Mouse (Mus musculus) liver, embryonic 14.5 days (tissue): Measurements from ENCODE around the gene 1700067K01Rik. TPM values are rescaled to one million over a fixed set of nuclear protein-coding genes. Genes with fewer than 3 reads are reported as not detected.
"Not testable (repeated sequence)": the region's sequence is repeated elsewhere in the genome, so short reads cannot be mapped to it uniquely, and the experiment has no call there.

Source experiments
- ATAC-seq: fragments of 200-750 bp; cut with Nextera tagmentation; 2 replicates; pipeline ENCODE4 v1.8.0; 2017; ENCODE audit warnings: moderate number of reproducible peaks, mild to moderate bottlenecking, moderate library complexity; ENCODE audit not compliant: insufficient read depth
- DNase-seq, 3 experiments: peaks; one replicate each; pipeline ENCODE4 v3.0.0-alpha.2; 2012 to 2013; ENCODE audit warnings: low read depth in 3 of 3, low spot score in 3 of 3
- H3K27ac ChIP-seq: fragments of 300-500 bp; sonication (generic); 2 replicates; pipeline ENCODE4 v1.5.1; 2014; ENCODE audit warnings: moderate library complexity, mild to moderate bottlenecking, control low read depth, inconsistent platforms
- H3K27me3 ChIP-seq: fragments of 300-500 bp; sonication (generic); 2 replicates; pipeline ENCODE4 v1.6.1; 2014; ENCODE audit warnings: mild to moderate bottlenecking, low read length, moderate library complexity; ENCODE audit not compliant: control insufficient read depth, insufficient read depth
- H3K36me3 ChIP-seq: fragments of 300-500 bp; sonication (generic); replicated peaks from 2 replicates; pipeline ENCODE4 v1.6.1; 2014; ENCODE audit warnings: low read depth; ENCODE audit not compliant: control insufficient read depth, insufficient read depth
- H3K4me1 ChIP-seq, 2 experiments: fragments of 200-500 bp in 1 of 2; fragments of 300-500 bp in 1 of 2; sonication (generic) in 1 of 2; replicated peaks; 2 replicates each; pipeline ENCODE4 v1.6.1; 2012 to 2014; ENCODE audit warnings: antibody characterized with exemption in 1 of 2, inconsistent platforms in 1 of 2, low read length in 1 of 2; ENCODE audit not compliant: control insufficient read depth in 2 of 2, insufficient read depth in 2 of 2
- H3K4me2 ChIP-seq: fragments of 300-500 bp; sonication (generic); 2 replicates; pipeline ENCODE4 v1.6.1; 2014; ENCODE audit warnings: low read depth, mild to moderate bottlenecking, control low read depth, moderate library complexity
- H3K4me3 ChIP-seq, 2 experiments: fragments of 200-500 bp in 1 of 2; fragments of 300-500 bp in 1 of 2; sonication (generic) in 1 of 2; 2 replicates each; pipeline ENCODE4 v1.5.1; 2012 to 2014; ENCODE audit warnings: low read depth in 2 of 2, low read length in 2 of 2, mild to moderate bottlenecking in 2 of 2, control low read depth in 1 of 2, inconsistent platforms in 1 of 2, moderate library complexity in 1 of 2; ENCODE audit not compliant: insufficient read depth in 1 of 2
- H3K9ac ChIP-seq: fragments of 300-500 bp; sonication (generic); replicated peaks from 2 replicates; pipeline ENCODE4 v1.6.1; 2014; ENCODE audit warnings: mild to moderate bottlenecking, control low read depth, moderate library complexity
- H3K9me3 ChIP-seq: fragments of 300-500 bp; sonication (generic); 2 replicates; pipeline ENCODE4 v1.6.1; 2016; ENCODE audit warnings: low read length, mixed read lengths; ENCODE audit not compliant: control insufficient read depth
- CTCF ChIP-seq: IDR thresholded peaks from 2 replicates; pipeline ENCODE4 v1.5.1; 2016; ENCODE audit warnings: antibody characterized with exemption, low read depth, control low read depth
- EP300 ChIP-seq: IDR thresholded peaks from 2 replicates; pipeline ENCODE4 v1.6.1; 2016; ENCODE audit warnings: antibody characterized with exemption, low read depth
- WGBS: fragments of 180-500 bp; shearing (Covaris S2); extraction: QIAGEN DNeasy Blood & Tissue Kit; methylation state at CpG from one replicate; pipeline ENCODE4 v1.1.7; 2014; ENCODE audit not compliant: insufficient replicate concordance; 5-methylcytosine and 5-hydroxymethylcytosine counted together
- polyA plus RNA-seq, 2 experiments: library from polyadenylated mRNA; depleted of rRNA in 1 of 2; stranded (reverse) in 1 of 2; unstranded in 1 of 2; fragments of >200 nt; fragmentation: Nextera tagmentation in 1 of 2; extraction: Ambion mirVana in 1 of 2; gene quantifications; 2 replicates each; pipeline versions ENCODE4 v1.2.1 to v1.2.3; 2012 to 2014

1700067K01Rik gene
- polyA plus RNA-seq, 2 experiments = 0.41 TPM

DNA sequence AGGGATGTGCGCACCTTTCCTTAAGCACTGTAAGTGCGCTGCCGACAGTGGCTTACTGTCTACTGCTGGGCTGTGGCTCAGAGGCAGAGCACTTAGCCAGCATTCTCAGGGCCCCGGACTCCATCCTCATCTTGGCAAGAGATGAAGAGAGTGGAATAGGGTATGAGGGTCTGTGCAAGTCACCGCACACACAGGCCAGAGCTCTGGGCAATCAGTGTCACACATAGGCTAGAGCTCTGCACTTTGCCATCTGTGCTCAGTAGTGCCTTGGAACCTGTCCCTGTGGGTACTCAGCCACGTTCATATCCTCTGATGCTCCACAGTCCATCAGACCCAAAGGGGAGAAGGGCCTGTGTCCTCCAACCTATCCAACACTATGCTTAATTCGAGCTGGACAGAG lies 19.8 kb upstream of the 1700067K01Rik start:
- Histone ChIP-seq H3K4me3 (no peak overlapping the region), H3K9me3 (no peaks in the 10 kb centered on the region), H3K4me1 (peaks cover 0 to 8% of the 10 kb centered on the region in 2 experiments; a peak in 1 of 4 replicates), H3K36me3 (peaks cover 7% of the 10 kb centered on the region), H3K27me3 (no peaks in the 10 kb centered on the region), H3K9ac (no peak overlapping the region), H3K27ac (no peak overlapping the region), H3K4me2 (no peak overlapping the region)
- no peak for TF ChIP-seq EP300
- no peak for TF ChIP-seq CTCF
- 86% methylated on average over 7 of the region's 7 CpGs for WGBS
- no peak for DNase-seq
- no peak for ATAC-seq

DNA sequence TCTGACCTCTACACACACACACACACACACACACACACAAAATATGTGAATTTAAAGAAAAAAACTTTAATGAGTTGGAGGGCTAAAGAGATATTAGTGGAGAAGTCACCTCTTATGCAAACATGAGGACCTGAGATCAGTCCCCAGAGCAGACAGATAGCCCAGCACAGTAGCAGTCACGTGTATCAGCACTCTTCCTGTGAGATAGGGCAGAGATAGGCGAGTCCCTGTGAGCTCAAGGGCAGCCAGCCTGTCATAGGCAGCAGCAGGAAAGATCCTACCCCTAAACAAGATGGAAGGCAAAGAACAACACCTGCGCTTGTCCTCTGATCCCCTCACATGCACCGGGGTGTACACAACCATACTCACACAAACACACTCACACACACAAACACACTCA lies 18.9 kb upstream of the 1700067K01Rik start:
- H3K9me3 ChIP-seq = no peaks in the 10 kb centered on the region
- ATAC-seq = peak; percentile 69; the same call in 1 of the 2 replicates
- WGBS = 48% methylated on average over 4 of the region's 4 CpGs
- no peak overlapping the region for H3K4me2 ChIP-seq
- H3K27me3 ChIP-seq = no peaks in the 10 kb centered on the region
- TF ChIP-seq CTCF = no peak
- H3K9ac ChIP-seq = no peak overlapping the region
- H3K36me3 ChIP-seq = peaks cover 12% of the 10 kb centered on the region
- DNase-seq = no peak
- peaks cover 0 to 4% of the 10 kb centered on the region in 2 experiments; a peak in 1 of 4 replicates for H3K4me1 ChIP-seq
- H3K4me3 ChIP-seq = no peak overlapping the region
- H3K27ac ChIP-seq = no peak overlapping the region

DNA sequence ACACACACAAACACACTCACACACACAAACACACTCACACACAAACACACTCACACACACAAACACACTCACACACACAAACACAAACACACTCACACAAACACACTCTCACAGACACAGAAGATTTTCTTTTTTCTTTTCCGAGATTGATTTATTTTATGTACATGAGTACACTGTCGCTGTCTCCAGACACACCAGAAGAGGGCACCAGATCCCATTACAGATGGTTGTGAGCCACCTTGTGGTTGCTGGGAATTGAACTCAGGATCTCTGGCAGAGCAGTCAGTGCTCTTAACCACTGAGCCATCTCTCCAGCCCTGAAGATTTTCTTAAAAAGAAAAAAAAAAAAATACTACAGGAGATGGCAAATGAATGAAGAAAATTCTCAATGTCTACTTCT lies 18.1 kb upstream of the 1700067K01Rik start:
- not testable (repeated sequence) for H3K9me3 ChIP-seq, H3K27ac ChIP-seq, H3K4me3 ChIP-seq, H3K27me3 ChIP-seq, H3K4me2 ChIP-seq, H3K4me1 ChIP-seq, DNase-seq, ATAC-seq, H3K9ac ChIP-seq
- TF ChIP-seq CTCF = peak; percentile 36; the same call in 1 of the 2 replicates
- 87% methylated on average over 2 of the region's 2 CpGs for WGBS
- H3K36me3 ChIP-seq = peaks cover 15% of the 10 kb centered on the region

DNA sequence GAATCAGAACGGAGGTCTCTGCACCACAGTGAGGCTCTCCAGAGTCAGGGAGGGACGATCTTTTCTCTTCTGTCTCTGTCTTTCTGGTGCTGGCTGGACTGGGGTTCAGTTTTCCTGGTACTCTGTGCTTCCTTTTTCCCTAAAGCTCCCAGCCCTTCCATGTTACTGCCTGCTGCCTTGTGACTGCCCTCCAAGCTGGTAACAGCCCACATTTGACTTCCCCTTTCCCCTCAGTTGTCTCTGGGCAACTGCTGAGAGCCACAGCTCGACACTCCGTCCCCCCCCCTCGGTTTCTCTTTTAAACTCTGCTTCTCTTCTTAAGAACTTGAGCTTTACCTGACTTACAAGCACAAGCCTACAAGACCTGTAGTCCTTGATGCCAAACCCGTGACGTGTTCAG lies 12.1 kb upstream of the 1700067K01Rik start:
- no peak overlapping the region for H3K4me2 ChIP-seq
- ATAC-seq (no peak), DNase-seq (no peak)
- H3K27ac ChIP-seq = no peak overlapping the region
- H3K9me3 ChIP-seq = no peaks in the 10 kb centered on the region
- peaks cover 16 to 24% of the 10 kb centered on the region in 2 experiments for H3K4me1 ChIP-seq
- no peak for TF ChIP-seq CTCF
- no peak for TF ChIP-seq EP300
- H3K4me3 ChIP-seq = no peak overlapping the region
- WGBS = 45% methylated on average over 7 of the region's 7 CpGs
- H3K36me3 ChIP-seq = peaks cover 12% of the 10 kb centered on the region
- no peak overlapping the region for H3K9ac ChIP-seq
- no peaks in the 10 kb centered on the region for H3K27me3 ChIP-seq

DNA sequence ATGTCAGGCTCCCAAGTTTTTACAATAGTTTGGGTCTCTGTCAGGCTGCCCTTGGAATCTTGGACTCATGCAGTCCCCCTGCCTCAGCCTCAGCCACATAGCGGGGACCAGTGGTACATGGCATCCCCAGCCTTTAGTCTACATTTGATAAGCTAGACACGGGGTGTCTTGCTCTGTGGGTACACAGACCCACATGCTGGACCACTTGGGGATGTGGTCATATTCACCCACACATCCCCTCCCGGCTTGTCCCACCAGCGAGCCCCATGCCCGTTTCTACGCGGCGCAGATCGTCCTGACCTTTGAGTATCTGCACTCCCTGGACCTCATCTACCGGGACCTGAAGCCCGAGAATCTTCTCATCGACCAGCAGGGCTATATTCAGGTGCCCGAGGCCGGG lies 11.1 kb upstream of the 1700067K01Rik start:
- H3K4me3 ChIP-seq = no peak overlapping the region
- TF ChIP-seq CTCF (no peak), EP300 (no peak)
- no peak overlapping the region for H3K27ac ChIP-seq
- peaks cover 16 to 26% of the 10 kb centered on the region in 2 experiments for H3K4me1 ChIP-seq
- no peak overlapping the region for H3K9ac ChIP-seq
- 86% methylated on average over 14 of the region's 14 CpGs for WGBS
- H3K27me3 ChIP-seq = no peaks in the 10 kb centered on the region
- H3K9me3 ChIP-seq = no peaks in the 10 kb centered on the region
- ATAC-seq = no peak
- H3K4me2 ChIP-seq = no peak overlapping the region
- DNase-seq = no peak
- H3K36me3 ChIP-seq = peaks cover 12% of the 10 kb centered on the region
